Mouse (Mus musculus) brain, adult 10 weeks (tissue): Measurements from ENCODE around the gene Tmem38b. TPM values are rescaled to one million over a fixed set of nuclear protein-coding genes. Genes with fewer than 3 reads are reported as not detected.

ENCODE experiments used
- polyA plus RNA-seq: library from polyadenylated mRNA; stranded (reverse); fragments of 350-450 nt; fragmentation: Illumina TruSeq; extraction: RNeasy Lipid Tissue Mini Kit (QIAGEN cat#74804); gene quantifications from one replicate; pipeline ENCODE4 v1.2.3, GENCODE M21; 2015; ENCODE audit warnings: low read depth, low replicate concordance

Tmem38b gene
- 10.4 TPM for polyA plus RNA-seq

DNA sequence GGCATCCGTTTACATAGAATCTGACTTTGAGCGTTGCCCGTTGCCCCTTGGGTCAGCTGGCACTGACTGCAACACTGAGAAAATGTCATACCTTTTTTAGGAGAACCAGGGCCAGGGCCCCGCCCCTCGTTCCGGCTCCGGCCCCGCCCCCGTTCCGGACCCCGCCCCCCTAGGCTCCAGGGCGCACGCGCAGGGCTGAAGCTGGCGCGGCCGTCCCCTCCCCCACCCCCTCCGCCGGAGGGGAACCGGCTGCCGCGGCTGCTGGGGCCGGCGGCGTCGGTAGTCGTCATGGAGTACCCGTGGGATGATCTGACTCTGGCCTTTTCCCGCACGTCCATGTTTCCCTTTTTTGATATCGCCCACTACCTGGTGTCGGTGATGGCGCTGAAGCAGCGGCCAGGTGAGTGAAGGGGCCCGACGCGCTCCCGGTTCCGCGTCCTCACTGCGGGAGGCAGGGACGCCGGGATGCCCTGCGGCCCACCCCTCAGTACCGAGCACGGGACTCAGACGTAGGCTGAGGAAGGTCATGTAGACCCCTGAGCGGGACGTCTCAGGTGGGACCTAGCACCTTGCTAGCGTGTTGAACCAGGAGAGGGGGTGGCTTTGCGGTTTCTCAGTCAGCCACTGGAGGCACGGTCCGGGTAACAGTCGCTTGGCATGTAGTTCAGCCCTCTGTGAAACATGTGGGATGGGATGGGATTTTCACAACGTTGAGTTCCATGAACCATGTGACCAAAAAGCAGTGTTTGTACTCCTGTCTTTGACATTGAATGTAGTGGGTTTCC lies at the start of gene Tmem38b:
Gene Tmem38b (plus strand): TSS at position 225 of the 785 bp plus-strand sequence.

Other genes with a start within 250 kb of the Tmem38b start
- 16.0 TPM for gene Fsd1l, start 194.6 kb upstream of the Tmem38b start, polyA plus RNA-seq
- 27.9 TPM for gene Fktn, start 112.0 kb upstream of the Tmem38b start, polyA plus RNA-seq
- 0.19 TPM for gene Tal2, start 46.3 kb upstream of the Tmem38b start, polyA plus RNA-seq